Mouse (Mus musculus) lung, embryonic 14.5 days (tissue): ENCODE results near the gene Sh3bgrl2. TPM values are rescaled to one million over a fixed set of nuclear protein-coding genes. Genes with fewer than 3 reads are reported as not detected.

Source experiments
- ATAC-seq: fragments of 200-750 bp; cut with Nextera tagmentation; 2 replicates; pipeline ENCODE4 v1.8.0; 2017; ENCODE audit warnings: mild to moderate bottlenecking, moderate TSS enrichment, moderate library complexity; ENCODE audit not compliant: insufficient read depth
- DNase-seq: peaks from one replicate; pipeline ENCODE4 v3.0.0-alpha.2; 2015
- H3K27ac ChIP-seq: fragments of 300-500 bp; sonication (generic); 2 replicates; pipeline ENCODE4 v1.5.1; 2014; ENCODE audit warnings: low read depth, mild to moderate bottlenecking, moderate library complexity
- H3K27me3 ChIP-seq: fragments of 300-500 bp; sonication (generic); 2 replicates; pipeline ENCODE4 v1.6.1; 2014; ENCODE audit warnings: low read length, control low read depth; ENCODE audit not compliant: insufficient read depth
- H3K36me3 ChIP-seq: fragments of 300-500 bp; sonication (generic); 2 replicates; pipeline ENCODE4 v1.6.1; 2014; ENCODE audit warnings: control low read depth; ENCODE audit not compliant: insufficient read depth
- H3K4me1 ChIP-seq: fragments of 300-500 bp; sonication (generic); 2 replicates; pipeline ENCODE4 v1.6.1; 2014; ENCODE audit warnings: antibody characterized with exemption, control low read depth; ENCODE audit not compliant: insufficient read depth
- H3K4me2 ChIP-seq: fragments of 300-500 bp; sonication (generic); 2 replicates; pipeline ENCODE4 v1.6.1; 2014; ENCODE audit warnings: mild to moderate bottlenecking
- H3K4me3 ChIP-seq: fragments of 300-500 bp; sonication (generic); 2 replicates; pipeline ENCODE4 v1.5.1; 2014; ENCODE audit warnings: low read depth, low read length
- H3K9ac ChIP-seq: fragments of 300-500 bp; sonication (generic); 2 replicates; pipeline ENCODE4 v1.6.1; 2014
- H3K9me3 ChIP-seq: fragments of 300-500 bp; sonication (generic); 2 replicates; pipeline ENCODE4 v1.6.1; 2016; ENCODE audit warnings: low read depth, low read length, control low read depth
- CTCF ChIP-seq: IDR thresholded peaks from 2 replicates; pipeline ENCODE4 v1.5.1; 2016; ENCODE audit warnings: antibody characterized with exemption, low read depth
- WGBS: fragments of 180-500 bp; shearing (Covaris S2); extraction: QIAGEN DNeasy Blood & Tissue Kit; methylation state at CpG from one replicate; pipeline ENCODE4 v1.1.7; 2014; 5-methylcytosine and 5-hydroxymethylcytosine counted together
- polyA plus RNA-seq: library from polyadenylated mRNA; unstranded; fragments of >200 nt; fragmentation: Nextera tagmentation; extraction: Ambion mirVana; gene quantifications from 2 replicates; pipeline ENCODE4 v1.2.1, GENCODE M21; 2014

Sh3bgrl2 gene
- polyA plus RNA-seq, 1 experiment from 2014 or later = 59.4 TPM

DNA sequence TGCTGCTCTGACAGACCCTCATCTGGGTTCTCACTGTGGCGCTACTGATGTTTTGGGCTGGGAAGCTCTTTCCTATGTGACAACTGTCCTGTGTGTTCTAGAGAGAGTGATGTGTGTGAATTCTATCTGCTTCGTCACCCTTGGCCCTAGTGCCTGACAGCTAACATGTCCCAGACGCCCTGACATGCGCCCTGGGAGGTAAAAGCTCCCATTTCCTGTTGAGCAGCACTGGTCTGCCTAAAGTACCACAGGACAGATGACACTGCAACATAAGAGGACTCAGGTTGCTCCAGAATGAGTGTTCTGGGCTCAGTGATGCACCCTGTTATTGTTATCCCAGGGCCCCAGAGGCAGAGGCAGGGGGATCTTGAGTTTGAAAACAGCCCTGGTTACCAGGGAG, 12.5 kb downstream of the Sh3bgrl2 start:
- no peak overlapping the region for H3K4me2 ChIP-seq
- no peak for TF ChIP-seq CTCF
- 46% methylated on average over 4 of the region's 4 CpGs for WGBS
- DNase-seq = peak; percentile 40
- H3K27ac ChIP-seq = no peak overlapping the region
- H3K36me3 ChIP-seq = no peaks in the 10 kb centered on the region
- no peak for ATAC-seq
- H3K4me3 ChIP-seq = no peak overlapping the region
- H3K27me3 ChIP-seq = no peaks in the 10 kb centered on the region
- no peak overlapping the region for H3K9ac ChIP-seq
- peaks cover 22% of the 10 kb centered on the region for H3K4me1 ChIP-seq
- no peaks in the 10 kb centered on the region for H3K9me3 ChIP-seq

DNA sequence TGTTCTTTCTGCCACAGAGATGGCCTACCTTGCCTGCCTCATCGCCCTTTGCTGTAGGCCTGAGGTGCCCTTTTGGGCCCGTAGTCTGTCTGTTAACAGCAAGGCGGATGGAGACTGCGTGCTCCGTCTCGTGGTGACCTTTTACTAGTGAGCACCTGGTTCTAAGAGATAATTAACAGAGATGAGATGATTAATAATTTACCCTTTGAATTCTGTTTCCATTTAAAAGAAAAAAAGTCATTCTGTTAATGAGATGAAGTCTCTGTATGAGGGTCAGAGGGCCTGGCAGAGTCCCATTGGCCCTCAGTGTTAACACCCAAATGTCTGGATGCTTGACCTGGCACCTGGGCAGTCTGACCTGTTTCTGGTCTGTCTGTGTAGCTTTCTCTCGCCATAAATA, 14.8 kb downstream of the Sh3bgrl2 start:
- Histone ChIP-seq H3K9me3 (no peaks in the 10 kb centered on the region), H3K9ac (no peak overlapping the region), H3K4me2 (no peak overlapping the region), H3K27me3 (no peaks in the 10 kb centered on the region), H3K27ac (no peak overlapping the region), H3K4me1 (peaks cover 22% of the 10 kb centered on the region), H3K36me3 (no peaks in the 10 kb centered on the region), H3K4me3 (no peak overlapping the region)
- no peak for TF ChIP-seq CTCF
- DNase-seq = no peak
- WGBS = 85% methylated on average over 7 of the region's 7 CpGs
- no peak for ATAC-seq

DNA sequence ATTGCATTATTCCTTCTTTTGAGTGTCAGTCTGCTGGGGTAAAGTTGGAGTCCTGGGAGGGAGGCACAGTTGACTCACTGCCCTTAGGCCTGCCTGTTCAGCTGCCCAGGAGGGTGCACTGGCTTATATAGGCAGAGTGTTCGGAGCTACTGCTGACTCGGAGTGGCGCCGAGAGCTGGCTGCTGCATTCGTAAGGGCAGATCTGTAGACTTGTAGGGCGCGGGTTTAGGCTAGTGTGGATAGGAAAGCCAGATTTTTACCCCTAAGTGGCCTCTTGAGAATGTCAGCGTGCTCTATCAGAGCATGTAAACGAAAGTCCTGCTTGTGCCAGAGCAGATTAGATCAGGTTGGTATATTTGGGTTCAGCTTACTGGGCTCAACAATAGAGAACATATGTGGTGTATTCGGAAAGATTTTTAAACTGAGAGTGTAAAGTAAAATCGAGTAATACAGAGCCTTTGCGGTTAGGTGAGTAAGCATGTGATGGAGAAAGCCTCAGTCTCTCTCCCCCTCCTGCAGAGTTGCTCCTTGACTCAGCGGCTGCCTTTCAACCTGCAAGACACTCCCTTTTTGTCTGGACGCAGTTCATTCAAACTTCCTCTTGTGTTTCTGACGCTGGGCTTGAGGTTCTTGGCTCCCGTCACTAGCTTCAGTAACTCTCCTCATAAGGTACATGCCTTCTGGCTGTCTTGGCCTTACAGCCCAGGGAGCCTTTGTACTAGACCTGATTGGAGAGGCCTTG, 15.9 kb downstream of the Sh3bgrl2 start:
- ATAC-seq = peak; percentile 22; the same call in 1 of the 2 replicates

DNA sequence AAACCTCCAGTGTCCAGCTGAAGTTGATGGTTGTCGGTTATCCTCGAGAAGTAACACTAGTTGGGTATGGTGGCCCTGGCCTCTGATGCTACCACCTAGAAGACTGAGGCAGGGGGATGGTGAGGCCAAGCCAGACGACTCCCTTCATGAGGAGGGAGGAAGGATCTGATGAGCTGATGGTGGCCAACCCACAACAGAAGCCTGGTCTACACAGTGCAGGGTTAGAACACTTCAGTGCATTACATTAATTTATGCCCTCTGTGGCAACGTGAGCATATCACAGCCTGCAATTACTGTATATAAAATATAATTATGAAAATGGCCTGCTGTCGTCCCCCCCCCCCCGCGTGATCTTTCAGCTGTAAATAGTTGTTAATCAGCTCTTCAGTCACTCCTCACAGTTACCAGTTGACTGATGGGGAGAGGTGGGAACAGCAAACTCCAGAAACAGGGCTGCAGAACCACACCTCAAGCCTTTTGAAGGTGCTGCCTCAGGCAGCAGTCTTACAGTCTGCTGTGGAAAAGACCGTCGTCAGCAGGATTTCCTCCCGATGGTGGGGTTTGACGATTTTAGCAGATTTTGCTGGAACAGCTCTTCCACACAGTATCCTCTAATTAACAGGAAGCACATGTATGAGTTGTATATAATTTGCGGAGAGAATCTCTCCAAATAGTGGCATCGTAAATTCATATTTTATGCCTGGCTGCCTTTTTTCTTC, 17.0 kb downstream of the Sh3bgrl2 start:
- H3K27ac ChIP-seq = peak overlapping the region; percentile 34; the same call in 1 of the 2 replicates
- no peaks in the 10 kb centered on the region for H3K9me3 ChIP-seq

More for the DNA sequence above, 15.9 kb downstream of the Sh3bgrl2 start:
- H3K4me3 ChIP-seq = no peak overlapping the region
- H3K4me2 ChIP-seq = no peak overlapping the region
- 37% methylated on average over 16 of the region's 16 CpGs for WGBS
- no peaks in the 10 kb centered on the region for H3K27me3 ChIP-seq
- H3K9me3 ChIP-seq = no peaks in the 10 kb centered on the region
- no peaks in the 10 kb centered on the region for H3K36me3 ChIP-seq
- no peak overlapping the region for H3K9ac ChIP-seq
- peak; percentile 59 for DNase-seq
- peak overlapping the region; percentile 51; the same call in 1 of the 2 replicates for H3K27ac ChIP-seq
- TF ChIP-seq CTCF = no peak
- H3K4me1 ChIP-seq = peaks cover 25% of the 10 kb centered on the region

DNA sequence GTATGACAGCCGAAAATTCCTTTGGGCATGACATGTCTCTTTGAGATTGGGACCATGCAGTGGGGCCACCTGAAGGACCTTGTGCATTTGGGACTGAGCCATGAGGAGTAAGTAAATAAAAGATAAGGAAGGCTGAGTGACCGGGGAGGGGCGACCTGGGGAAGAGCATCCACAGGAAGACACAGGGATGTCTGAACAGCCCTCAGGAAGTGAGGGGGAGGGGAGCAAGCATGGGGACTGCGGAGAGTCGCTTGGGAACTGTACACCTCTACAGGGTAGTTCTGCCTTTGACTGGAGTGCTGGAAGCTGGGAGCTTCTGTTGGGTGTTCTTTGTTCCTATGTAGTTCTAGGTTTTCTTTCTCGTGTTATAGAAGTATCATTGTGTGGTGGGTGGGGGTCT, 18.0 kb downstream of the Sh3bgrl2 start:
- Histone ChIP-seq H3K27me3 (no peaks in the 10 kb centered on the region), H3K4me2 (no peak overlapping the region), H3K27ac (no peak overlapping the region; the same call in 1 of the 2 replicates), H3K4me3 (no peak overlapping the region), H3K9me3 (no peaks in the 10 kb centered on the region), H3K4me1 (peaks cover 26% of the 10 kb centered on the region), H3K9ac (no peak overlapping the region), H3K36me3 (no peaks in the 10 kb centered on the region)
- peak; percentile 40 for DNase-seq
- ATAC-seq = 0 out of 2 replicates have a peak, but pooled peaks have one; percentile 26
- 36% methylated on average over 6 of the region's 6 CpGs for WGBS
- no peak for TF ChIP-seq CTCF

More for the DNA sequence above, 17.0 kb downstream of the Sh3bgrl2 start:
- DNase-seq = no peak
- Histone ChIP-seq H3K36me3 (no peaks in the 10 kb centered on the region), H3K4me1 (peaks cover 26% of the 10 kb centered on the region), H3K27me3 (no peaks in the 10 kb centered on the region), H3K4me2 (no peak overlapping the region), H3K9ac (no peak overlapping the region), H3K4me3 (no peak overlapping the region)
- TF ChIP-seq CTCF = no peak
- ATAC-seq = no peak
- WGBS = 54% methylated on average over 13 of the region's 13 CpGs

DNA sequence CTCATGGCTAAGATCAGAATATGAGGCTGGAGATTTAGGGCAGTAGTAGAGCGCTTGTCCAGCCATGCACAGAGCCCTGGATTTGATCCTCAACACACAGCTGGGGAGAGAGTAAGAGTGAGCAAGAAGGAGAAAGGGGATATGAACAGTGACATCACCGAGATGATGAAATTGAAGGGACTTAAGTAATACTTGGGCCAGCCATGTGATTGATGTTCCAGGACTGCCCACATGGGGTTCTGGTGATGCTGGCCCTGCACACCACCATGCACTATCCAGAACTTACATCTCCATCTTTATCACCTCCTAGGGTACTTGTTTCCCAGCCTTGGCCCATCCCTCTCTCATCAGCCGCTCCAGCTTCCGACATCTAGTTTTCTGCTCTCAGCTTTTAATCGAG, 20.0 kb downstream of the Sh3bgrl2 start:
- DNase-seq (no peak), ATAC-seq (no peak)
- H3K27me3 ChIP-seq = no peaks in the 10 kb centered on the region
- no peak overlapping the region for H3K4me3 ChIP-seq
- peaks cover 33% of the 10 kb centered on the region for H3K4me1 ChIP-seq
- no peak overlapping the region for H3K9ac ChIP-seq
- no peak overlapping the region for H3K27ac ChIP-seq
- WGBS = 87% methylated on average over 5 of the region's 5 CpGs
- no peaks in the 10 kb centered on the region for H3K36me3 ChIP-seq
- H3K4me2 ChIP-seq = no peak overlapping the region
- TF ChIP-seq CTCF = no peak
- no peaks in the 10 kb centered on the region for H3K9me3 ChIP-seq

DNA sequence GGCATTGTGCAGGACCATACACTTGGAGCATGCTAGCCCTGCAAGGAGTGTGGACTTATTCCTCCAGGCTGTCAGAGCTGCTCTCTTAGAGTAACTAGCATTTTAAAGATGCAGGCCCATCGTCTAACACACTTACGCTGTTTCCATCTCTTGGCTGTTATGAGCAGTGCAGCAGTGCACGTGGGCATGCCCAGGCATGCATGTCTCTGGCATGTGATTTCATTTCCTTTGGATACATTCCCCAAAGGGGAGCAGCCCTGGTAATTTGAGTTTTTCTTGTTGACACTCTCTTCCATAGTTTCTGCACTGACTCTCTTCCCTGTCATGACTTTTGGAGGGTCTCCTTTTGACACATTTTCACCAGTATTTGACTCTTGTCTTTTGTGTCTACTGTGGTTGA, 20.8 kb downstream of the Sh3bgrl2 start:
- peaks cover 39% of the 10 kb centered on the region for H3K4me1 ChIP-seq
- DNase-seq = peak; percentile 40
- TF ChIP-seq CTCF = no peak

More for the DNA sequence above, 20.8 kb downstream of the Sh3bgrl2 start:
- Histone ChIP-seq H3K4me2 (no peak overlapping the region), H3K27me3 (no peaks in the 10 kb centered on the region), H3K4me3 (no peak overlapping the region), H3K9ac (no peak overlapping the region), H3K27ac (peak overlapping the region; percentile 13; the same call in 1 of the 2 replicates), H3K36me3 (no peaks in the 10 kb centered on the region), H3K9me3 (no peaks in the 10 kb centered on the region)
- 65% methylated on average over 3 of the region's 3 CpGs for whole genome bisulfite sequencing
- ATAC-seq = no peak
